Mouse (Mus musculus) gastrocnemius, postnatal 10 days (tissue): ENCODE data around the gene Slc30a9. TPM values are rescaled to one million over a fixed set of nuclear protein-coding genes. Genes with fewer than 3 reads are reported as not detected.

Experiments
- total RNA-seq, 2 experiments: library from RNA; stranded (reverse); gene quantifications; 2 replicates each; pipeline ENCODE4 v1.2.3; 2021

The Slc30a9 gene
- total RNA-seq, 2 experiments from 2014 or later: 78.3 to 82.2 TPM

Other genes starting within 250 kb of the Slc30a9 start
- gene Phox2b, start 207.7 kb upstream of the Slc30a9 start, total RNA-seq: not detected
- gene Tmem33, start 46.4 kb upstream of the Slc30a9 start, total RNA-seq: 10 to 100 TPM; 28.0 to 33.4 TPM
- gene Bend4, start 121.4 kb downstream of the Slc30a9 start, total RNA-seq: 1 to 10 TPM; 1.8 to 2.1 TPM